Mouse (Mus musculus) thymus, adult 2 months (tissue): Measurements from ENCODE around the gene Sept3.

Experiments
- CTCF ChIP-seq: fragments of 200-500 bp; IDR thresholded peaks from 2 replicates; pipeline ENCODE4 v1.5.1; 2012; ENCODE audit warnings: mild to moderate bottlenecking, control low read depth, low read length, moderate library complexity, borderline replicate concordance; ENCODE audit not compliant: control insufficient read depth, poor library complexity, insufficient read depth; ENCODE audit errors: extremely low read depth
- POLR2A ChIP-seq: fragments of 200-500 bp; IDR thresholded peaks from 2 replicates; pipeline ENCODE4 v1.6.1; 2012; ENCODE audit warnings: mild to moderate bottlenecking, low read length, control low read depth, moderate library complexity; ENCODE audit not compliant: control insufficient read depth, poor library complexity, insufficient read depth; ENCODE audit errors: extremely low read depth

DNA sequence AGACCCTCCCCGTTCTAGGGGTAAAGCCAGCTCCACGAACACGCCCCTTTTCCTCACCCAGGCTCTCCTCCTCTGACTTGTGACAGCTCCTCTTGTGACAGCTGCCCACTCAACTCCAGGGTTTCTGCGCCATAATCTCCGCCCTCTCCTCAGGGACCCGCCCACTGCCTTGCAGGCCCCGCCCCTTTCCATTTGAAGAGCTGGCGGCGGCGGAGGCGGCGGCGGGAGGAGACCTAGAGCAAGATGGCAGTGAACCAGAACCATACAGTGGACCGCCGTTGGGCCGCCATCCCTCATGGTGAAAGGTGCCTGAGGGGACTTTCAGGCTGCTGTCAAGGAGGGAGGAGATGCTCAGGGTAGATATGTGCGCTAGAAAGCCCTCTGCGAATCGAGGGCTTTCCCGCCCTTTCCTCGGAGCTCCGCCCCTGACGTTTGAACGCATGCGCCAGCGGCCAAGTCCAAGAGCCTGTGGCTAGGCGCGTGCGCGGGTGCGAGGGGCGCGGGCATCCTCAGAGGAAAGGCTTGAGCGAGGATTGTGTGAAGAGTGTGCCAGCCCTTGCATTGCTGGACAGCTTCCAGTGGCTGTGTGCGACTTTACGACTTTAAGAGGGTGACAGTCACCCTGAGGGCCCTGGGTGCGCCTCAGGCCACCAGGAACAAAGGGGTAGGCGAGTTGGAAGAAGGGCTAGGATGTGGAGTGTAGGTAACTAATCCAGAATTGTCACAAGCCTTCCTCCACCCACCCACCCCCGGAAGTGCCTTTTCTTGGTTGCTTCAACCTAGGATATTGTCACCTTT lies 24.3 kb downstream of the Sept3 start, which contains the start of gene Wbp2nl:
- TF ChIP-seq CTCF (no peak), POLR2A (no peak)
